Mouse (Mus musculus) c-Kit-positive CD71-positive TER-119-positive erythroid progenitor cells, embryonic 14.5 days (primary cell): ENCODE results near the gene Rragd.
"Not testable (repeated sequence)": the region's sequence is repeated elsewhere in the genome, so short reads cannot be mapped to it uniquely, and the experiment has no call there.

Experiments used
- DNase-seq: peaks from one replicate; pipeline ENCODE4 v3.0.0-alpha.2; 2013; ENCODE audit warnings: low spot score

Gene Rragd

DNA sequence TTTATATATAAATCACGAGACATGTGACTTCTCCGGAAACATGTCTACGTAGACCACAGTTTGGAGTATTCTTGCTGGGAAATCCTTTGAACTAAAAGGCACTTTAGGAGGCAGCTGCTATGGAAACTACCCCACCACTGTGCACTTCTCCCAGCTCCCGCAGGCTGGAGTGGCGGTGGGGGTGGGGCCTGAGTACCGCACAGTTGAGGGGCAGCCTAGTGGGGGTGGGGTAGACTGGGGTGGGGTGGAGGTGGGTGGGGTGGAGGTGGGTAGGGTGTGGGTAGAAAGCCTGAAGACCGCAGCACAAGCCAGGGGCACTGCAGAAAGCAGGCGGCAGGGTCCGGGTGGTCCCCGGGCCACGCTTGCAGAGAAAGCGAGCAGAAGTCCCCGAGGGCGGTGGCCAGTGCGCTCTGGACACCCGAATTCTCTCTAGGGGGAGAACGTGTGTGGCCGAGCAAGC, at the start of gene Rragd:
Gene Rragd, plus strand, starts transcription at position 322 of the 460 bp plus-strand sequence.
- no peak for DNase-seq

DNA sequence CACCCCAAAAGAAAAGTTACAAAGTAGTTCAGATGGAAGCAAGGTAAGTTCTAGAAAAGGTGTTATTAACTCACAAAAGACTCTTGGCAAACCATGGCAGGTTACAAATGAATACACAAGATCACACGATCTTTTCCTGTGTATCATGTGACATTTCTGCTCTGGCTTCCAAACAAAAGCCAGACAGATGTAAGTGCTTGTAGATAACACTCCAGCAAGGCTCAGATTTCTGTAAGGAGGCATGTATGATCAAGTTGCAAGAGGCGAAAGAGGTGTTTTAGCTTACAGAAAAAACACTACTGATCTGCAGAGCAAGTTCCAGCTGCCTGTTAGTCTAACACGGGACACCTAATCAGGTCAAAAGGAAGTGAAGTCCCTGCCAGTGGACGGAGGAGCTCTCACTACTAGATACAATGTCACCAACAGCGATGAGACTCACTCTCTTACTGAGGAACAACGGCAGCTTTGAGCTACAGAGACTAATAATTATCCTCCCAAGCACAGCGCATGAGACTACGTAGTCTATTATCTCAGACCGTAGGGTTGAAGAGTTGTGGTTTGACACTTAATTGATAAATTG, 46.0 kb upstream of the Rragd start:
- no peak for DNase-seq

DNA sequence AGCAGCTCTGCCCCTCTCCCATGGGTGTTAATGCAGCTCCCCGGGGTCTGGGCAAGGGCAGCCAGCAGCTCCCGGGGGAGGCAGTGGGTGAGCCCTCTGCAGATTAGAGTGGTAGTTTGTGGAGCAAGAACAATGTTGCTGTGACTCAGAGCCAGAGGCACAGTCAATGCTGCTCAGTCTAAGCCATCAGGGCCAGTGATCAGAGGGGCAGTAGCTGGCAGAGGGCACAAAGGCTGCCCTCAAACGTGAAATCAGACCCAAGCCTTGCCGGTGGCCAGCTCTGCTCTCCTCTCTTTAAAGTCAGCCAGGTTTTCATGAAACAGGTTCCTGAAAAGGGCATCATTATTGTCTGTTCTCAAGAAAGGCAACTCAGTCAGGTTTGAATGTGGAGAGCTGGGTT, 43.3 kb upstream of the Rragd start:
- DNase-seq: no peak

DNA sequence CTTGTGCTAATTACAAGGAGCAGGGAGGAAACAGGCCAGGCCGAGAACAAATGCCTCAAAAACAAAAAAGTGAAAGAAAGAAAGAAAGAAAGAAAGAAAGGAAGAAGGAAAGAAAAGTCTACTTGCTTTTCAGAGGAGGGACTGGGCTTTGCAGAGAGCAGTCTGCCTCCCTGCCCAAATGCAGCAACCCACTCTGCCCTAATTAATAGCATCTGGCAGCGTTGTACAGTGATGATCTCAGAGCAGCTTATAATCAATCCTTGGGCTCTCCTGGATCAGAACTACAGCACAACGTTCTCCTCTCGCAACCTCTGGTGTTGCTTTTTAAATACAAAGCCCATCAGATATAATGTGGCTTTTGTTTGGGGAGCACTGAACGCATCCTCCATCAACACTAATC, 42.9 kb upstream of the Rragd start:
- DNase-seq: no peak

DNA sequence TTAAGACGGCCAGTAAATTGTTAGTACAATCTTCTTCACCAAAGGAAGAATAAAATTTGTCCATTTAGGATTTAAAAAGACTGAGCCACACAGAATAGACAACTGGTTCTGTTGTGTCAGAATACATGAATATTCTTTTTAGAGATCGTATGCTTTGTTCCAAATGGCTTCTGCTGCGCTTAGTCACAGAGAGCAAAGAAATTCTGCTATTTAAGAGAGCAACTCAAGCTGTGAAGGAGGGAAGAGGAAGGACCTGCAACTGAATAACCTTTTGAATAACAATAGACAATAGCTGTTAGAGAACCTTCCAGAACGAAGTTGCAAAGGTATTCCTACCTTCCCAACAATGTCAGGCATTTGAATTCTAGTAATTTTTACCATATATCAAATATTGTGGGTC, 41.9 kb upstream of the Rragd start:
- DNase-seq: no peak

DNA sequence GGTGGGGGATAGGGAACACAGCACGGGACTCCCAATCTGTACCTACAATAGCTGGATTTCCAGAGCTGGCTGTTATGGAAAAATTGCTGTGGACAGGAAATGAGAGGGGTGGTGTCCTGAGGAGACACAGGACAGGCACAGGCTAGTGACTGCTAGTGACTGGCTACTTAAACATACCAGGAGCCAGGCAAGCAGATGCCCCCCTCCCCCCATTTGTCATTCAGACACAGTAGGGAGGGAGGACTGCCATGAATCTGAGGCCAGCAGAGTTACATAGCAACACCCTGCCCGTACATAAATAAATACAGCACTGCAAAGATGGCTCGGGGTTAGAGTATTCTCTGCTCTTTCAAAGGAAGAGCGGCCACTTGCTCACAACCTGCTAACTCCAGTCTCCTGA, 35.2 kb upstream of the Rragd start:
- DNase-seq: no peak

DNA sequence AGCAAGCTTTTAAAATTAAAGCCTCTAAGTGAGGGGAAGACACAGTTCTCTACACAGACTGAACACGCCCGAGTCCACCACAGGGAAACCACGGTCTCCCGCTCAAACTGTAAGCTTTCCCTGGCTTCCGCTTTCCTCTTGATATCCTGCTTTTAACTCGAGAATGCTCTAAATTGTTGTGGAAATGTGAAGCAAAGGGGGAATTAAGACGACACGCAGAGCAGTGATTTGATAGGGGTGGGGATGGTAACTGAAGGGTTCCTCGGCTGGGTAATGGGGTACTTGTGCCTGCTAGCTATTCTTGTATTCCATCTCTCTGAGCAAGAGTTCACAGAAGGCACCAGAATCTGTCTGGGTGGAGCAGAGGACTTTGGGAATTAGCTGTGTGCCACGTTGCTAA, 34.1 kb upstream of the Rragd start:
- no peak for DNase-seq

DNA sequence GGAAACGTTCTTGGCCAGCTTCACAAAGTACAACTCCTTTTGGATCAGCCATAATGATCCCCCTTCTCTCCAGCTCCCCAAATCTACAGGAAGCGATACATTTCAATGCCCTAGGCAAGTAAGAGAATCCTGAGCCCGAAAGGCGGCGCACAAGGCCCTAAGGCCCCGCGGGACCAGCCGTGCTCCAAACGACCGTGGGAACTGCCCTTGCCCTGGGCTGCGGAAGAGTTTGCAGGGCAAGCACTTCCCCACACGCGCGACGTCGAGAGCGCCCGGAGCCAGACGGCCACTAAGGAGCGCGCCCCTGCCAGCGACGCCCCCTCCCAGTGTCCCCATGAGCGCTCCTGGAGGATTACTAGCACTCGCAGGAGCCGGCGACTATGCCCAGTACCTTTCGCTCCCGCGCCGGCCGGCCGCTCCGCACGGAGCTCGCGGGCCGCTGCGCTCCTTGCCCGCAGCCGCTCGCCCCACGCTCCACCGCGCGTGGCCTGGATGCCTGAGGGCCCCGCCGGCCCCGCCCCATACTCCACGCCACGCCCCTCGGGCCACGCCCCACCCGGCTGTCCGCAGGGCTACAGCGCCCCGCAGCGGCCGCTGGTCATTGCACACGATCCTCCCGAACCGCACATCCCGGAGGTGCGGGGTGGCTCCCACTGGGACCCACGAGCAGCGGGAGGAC, 32.3 kb upstream of the Rragd start, which contains the start of gene Ankrd6:
Gene Ankrd6, minus strand, starts transcription at position 486 of the 679 bp plus-strand sequence.
- peak; percentile 56 for DNase-seq

DNA sequence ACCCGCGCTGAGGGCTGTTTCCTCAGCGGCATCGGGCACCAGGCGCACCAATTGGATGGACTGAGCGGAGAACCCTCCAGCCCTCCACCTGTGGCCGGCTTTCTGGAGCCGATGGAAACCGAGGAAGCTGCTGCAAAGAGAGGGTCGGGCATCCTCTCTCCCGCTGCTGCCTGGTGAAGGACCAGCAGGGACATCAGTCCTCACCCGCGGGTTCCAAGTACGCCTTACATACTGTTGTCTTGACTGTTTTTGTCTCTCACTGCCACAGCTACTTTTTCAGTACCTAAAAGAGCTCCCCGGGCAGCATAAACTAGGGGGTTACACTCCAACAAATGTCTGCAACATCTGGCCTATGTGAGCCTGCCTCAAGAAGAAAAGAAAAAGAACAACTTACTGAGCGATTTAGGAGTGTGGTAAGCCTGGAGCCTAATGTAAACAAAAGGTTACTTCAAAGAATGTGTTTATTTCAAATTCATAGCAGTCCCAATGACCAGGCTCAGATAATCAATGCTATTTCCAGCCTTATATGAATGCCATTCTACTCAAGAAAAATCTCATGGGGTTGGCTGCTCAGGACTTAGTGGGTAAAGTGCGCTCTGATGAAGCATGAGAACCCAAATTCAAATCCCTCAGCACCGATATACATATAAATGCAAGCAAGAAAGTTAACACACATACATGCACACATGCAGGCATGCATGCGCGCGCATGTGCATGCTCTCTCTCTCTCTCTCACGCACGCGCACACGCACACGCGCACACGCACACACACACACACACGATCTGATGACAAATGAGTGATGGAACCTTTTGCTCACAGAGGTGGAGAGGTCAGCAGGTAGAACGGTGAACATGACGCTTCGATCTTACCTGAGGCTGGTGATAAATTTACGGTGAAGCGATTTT, 31.5 kb upstream of the Rragd start:
- no peak for DNase-seq

DNA sequence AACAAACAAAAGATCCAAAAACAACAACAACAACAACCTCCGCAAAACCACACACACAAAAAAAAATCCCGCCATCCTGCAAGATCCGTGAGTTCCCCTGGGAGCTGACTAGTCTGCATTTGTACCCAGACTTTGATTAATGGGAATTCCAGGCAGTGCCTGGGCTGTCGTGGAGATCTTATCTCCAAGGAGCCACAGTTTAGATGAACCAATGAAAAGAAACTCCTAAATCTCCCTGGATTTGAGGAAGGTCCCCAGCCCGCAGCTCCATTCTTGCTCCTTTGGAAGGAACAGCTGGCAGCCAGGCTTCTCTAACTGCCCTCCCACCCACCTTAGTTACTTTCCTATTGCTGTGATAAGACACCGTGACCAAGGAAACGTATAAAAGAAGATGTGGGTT, 30.2 kb upstream of the Rragd start:
- no peak for DNase-seq

DNA sequence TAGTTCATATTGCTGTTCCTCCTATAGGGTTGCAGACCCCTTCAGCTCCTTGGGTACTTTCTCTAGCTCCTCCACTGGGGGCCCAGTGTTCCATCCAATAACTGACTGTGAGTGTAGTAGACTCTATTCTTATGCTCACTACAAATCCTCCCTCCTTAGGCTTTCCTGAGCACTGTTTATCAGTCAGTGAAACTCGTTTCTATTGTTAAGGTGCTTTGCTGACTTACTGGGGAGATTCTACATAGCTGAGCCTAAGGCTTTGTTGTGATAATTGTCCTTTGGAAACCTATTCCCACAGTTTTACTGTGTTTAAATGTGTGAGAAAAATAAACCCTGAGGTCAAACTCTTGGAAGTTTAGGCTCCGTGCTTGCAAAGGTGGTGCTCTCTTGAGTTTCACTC, 26.4 kb upstream of the Rragd start:
- no peak for DNase-seq

DNA sequence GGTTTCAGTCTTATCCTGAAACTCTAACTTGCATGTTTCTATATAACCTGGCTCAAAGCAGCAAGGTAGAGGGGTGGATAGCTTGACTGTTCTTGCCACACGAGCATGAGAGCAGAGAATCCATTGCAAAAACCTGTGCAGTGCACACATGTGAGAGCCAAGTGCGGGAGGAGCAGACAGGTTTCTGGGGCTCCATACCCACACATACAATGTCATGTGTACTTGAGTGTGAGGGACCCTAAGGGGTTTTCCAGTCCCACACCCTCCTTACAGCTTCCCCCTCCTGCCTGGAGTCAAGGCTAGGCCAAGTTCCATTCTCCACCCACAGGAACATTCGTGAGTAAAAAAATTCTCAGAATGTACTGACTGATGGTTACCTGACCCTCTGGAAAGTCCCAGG, 21.4 kb upstream of the Rragd start:
- DNase-seq: no peak

DNA sequence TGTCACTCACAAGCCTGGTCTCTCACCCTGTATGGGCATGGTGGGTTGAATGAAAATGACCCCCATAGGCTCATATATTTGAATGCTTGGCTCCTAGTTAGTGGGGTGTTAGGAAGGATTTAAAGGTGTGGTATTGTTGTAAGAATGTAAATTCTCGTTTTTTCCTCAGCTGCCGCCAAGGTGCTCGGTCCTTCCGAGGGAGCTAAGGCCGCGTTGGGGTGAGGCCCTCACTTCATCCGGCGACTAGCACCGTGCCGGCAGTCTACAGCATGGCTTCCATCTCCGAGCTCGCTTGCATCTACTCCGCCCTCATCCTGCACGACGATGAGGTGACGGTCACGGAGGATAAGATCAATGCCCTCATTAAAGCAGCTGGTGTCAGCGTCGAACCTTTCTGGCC, 18.2 kb upstream of the Rragd start:
- DNase-seq: not testable (repeated sequence)

DNA sequence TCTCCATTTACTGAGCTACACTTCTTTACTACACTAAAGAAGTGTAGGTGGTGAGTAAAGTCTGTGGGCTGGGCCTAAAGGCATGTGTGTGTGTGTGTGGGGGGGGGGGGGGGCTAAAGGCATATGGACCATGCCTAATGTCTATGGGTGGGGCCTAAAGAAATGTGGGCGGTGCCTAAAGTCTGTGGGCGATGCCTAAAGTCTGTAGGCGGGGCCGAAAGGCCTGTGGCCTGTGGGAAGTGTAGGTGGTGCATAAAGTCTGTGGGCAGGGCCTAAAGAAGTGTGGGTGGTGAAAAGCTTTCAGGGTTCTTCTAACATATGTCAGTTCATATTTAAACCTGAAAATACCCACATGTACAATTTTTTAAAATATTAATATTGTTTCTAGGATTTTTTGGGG, 5.5 kb upstream of the Rragd start:
- DNase-seq: no peak

DNA sequence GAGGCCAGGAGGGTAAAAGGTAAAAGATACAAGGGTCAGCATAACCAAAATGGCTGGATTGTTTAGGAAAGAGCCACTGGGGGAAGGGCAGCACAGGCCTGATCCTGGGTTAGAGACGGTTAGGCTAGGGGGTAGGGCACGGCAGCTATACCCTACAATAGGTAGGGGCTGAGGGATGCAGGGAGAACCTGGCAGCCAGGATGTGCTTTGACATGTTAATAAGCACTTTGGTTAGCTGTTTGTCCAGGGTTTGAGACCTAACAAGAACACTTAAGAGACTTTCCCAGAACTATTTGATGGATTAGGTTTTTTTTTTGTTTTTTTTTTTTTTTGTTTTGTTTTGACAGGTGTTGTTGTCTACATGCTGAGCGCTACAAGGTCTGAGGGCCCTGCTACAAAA, 2.8 kb upstream of the Rragd start:
- no peak for DNase-seq

DNA sequence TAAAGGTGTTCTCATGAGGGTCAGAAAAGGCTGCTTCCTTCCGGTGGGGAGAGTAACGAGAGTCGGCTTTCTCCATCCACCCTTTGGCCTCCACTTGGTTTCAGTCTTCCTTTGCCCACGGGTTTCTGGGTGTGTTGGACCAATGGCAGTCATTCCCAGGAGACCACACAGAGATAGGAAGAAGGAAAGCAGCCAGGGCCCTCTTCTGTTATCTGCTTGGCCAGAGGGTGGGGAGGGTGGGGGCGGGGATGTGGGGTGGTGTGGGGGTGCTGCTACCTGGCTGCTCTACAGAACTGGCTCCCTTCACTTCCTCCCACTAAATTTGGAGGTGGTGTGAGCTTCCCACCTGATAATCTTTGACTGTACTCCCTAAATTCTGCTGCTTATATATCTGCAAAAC, 1.2 kb upstream of the Rragd start:
- no peak for DNase-seq

DNA sequence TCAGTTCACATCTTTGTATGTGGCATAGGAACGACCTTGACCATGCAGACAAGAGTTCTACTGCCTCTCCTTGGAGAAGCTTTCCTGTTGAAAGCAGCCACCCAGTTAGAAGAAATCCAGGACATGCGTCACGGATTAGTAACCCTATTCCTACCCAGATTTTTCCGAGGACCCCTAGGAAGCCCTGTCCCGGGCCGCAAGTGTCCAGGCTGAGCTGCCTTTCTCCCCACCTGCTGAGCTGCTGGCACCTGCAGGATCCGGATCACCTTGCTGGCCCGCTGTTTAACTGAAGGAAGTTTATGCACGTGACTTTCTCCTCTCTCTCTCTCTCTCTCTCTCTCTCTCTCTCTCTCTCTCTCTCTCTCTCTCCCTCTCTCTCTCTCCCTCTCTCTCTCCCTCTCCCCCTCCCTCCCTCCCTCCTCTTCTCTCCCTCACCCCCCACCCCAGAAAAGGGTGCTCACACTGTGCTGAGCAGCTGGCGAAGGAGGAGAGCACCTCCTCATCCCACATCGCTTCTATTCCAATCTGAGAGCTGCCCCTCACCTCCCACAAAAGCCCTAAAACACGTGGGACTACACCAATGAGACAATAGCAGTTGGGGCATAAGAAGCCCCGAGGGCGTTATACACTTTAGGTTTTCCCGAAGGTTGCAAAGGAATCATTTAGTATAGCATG, 659 bp upstream of the Rragd start:
- DNase-seq: no peak

DNA sequence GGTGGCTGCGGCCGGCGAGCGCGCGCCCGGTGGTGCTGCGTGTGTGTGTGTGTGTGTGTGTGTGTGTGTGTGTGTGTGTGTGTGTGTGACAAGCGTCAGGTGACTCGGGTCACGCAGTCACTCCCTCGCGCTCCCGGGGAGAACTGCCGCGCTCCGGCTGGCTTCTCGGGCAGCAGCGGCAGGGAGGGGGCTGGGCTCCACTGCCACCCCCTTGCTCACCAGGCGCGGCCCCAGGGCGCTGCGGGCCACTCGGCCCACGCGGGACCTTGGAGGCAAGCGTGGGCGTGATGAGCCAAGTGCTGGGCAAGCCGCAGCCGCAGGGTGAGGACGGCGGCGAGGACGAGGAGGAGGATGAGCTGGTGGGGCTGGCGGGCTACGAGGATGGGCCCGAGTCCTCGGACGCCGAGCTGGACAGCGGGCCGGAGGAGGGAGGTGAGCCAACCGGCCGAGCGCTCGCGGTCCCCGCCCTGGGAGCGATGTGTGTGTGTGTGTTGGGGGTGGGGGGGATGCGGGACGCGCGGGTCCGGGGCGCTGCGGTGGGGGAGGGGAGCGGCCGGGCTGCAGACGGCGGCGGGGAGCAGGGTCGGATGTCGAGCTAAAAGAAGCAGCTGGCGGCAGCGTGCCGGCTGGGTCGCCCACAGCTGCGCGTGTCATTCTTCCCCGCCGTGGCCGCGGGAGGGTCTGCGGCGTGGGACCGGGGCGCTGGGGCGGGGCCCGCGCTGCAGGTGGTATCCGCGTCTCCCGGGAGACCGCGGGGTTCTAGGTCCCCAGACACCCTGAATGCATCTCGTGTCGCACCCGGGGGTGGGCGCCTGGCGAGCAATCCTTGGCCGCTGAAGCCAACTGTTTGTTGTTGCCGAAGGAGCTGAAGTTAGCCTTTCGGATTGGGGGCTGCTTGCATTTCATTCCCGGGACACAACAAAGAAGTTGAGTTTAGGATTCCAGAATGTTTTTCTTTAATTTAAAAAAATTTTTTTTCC, 629 bp downstream of the Rragd start:
- DNase-seq: no peak

DNA sequence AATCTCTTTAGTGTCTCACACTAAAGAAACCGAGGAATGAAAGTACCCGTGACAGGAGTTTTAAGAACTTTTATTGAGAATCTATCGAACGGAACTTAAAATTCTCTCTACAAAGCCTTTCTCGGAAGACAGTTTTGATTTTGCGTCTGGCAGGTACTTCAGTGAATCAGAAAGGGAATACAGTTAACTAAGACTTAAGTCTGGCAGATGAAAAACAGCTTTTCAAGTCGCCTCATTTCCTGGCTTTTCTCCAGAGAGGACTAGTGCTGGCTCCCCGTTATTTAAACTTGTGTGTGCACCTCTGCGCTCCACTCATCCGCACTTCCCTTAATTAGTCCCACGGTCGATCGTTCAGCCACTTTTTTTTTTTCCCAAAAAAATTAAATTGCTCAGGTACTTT, 1.4 kb downstream of the Rragd start:
- no peak for DNase-seq

DNA sequence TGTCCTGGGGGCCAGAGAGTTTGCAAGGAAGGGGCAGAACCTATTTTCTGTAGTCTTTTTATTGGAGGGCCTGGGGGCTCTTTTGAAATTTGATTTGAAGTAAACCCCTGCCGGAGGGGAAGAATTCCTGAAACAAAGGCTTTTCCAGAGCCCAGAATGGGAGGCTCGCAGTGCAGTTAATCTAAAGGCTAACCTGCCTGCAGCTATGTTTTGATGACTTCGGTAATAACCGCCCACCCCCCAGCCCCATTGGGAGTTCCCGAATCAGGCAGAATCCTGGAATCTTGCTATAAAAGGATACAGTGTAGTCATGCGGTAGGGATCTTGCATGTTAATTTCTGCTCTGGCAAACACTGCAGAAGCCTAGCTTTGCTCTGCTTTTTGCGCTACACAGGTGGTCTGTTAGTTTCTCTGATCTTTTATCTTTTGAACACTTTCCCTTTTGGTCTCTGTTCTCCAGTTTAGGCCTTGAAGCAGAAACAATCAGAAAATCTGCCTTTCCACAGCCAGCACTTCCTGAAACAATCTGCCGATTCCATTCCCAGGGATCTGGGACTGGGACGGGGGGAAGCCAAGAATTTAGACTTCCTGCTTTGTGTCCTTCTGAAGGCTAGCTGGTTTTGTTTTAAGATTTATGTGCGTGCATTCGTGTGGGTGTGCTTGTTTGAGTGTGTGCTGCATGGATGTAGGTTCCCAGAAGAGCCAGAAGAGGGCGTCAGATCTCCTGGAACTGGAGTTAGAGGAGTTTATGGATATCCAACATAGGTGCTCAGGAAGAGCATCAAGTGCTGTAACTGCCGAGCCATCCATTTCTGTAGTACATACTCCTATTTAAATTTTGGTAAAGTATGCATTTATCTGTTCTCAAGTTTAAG, 2.2 kb downstream of the Rragd start:
- no peak for DNase-seq
